Mouse (Mus musculus) frontal cortex, adult (tissue): ENCODE measurements around the gene Osbpl6.
A peak's percentile ranks its signal among the peaks of the same experiment; 100 is the strongest.

Experiments
- ATAC-seq: cut with Nextera tagmentation; 2 replicates; pipeline ENCODE4 v1.9.2; 2017; ENCODE audit warnings: mild to moderate bottlenecking, moderate library complexity, mixed read lengths; ENCODE audit not compliant: low TSS enrichment

The Osbpl6 gene

DNA sequence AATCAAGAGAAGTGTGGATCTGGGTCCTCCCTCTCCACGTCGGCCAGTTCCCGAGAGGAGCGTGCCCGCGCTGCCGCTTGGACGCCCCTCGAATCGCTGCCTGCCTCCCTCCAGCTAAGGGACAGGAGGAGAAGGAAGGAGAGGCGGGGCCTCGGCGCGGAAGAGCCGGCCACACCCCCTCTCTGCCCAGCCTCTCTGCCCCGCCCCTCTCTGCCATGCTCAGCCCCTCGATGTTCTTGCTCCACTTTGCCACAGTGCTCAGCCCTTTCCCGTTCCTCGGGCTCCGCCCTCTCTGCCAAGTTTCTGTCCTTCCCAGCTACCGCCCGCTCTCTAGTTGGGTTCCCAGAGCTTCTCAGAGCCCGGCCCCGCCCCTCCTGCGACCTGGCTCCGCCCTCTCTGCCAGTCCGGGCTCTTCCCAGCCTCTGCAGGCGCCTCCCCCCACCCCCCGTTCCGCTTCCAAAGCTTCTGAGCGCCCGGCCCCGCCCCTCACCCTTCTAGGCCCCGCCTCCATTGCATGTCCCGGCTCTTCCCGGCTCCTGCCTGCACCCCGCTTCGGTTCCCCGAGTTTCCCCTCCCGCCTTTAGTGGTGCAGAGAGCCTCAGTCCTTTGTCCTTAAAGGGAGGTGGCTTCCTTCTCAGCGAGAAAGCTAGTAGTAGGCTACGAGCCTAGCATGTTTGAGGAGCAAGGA, 241.7 kb downstream of the Osbpl6 start, which contains the start of the genes Prkra and Pjvk:
TSS of gene Prkra (minus strand) at position 133 of the 688 bp plus-strand sequence.
TSS of gene Pjvk (plus strand) at position 594 of the 688 bp plus-strand sequence.
- peak; percentile 95 for ATAC-seq

DNA sequence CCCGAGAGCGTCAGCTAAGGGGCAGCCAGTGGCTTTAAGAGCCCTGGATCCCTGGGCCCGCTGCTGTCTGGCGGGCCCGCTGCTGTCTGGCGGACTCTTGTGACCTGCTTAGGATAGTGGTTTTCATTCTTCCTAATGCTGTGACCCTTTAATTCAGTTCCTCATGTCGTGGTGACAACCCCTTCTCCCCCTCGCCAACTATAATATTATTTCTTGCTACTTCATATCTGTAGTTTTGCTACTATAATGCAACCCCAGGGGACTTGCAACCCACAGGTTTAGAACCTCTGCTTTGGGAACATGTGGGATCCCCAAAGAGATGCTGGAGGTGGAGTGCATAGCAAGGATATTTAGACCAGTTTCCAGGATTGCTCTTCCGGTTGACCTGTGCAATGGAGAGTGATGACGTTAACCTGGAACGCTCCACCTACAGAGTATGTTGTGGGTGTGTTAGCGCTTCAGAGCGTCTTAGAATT, 242.4 kb downstream of the Osbpl6 start:
- ATAC-seq = peak; percentile 13
